Mouse (Mus musculus) midbrain, postnatal 0 days (tissue): Measurements from ENCODE around the gene 1700069L16Rik. TPM values are rescaled to one million over a fixed set of nuclear protein-coding genes. Genes with fewer than 3 reads are reported as not detected.
A peak's percentile ranks its signal among the peaks of the same experiment; 100 is the strongest.

Experiments used
- ATAC-seq: fragments of 200-750 bp; cut with Nextera tagmentation; 2 replicates; pipeline ENCODE4 v1.8.0; 2017; ENCODE audit warnings: moderate number of reproducible peaks, mild to moderate bottlenecking, moderate TSS enrichment, moderate library complexity; ENCODE audit not compliant: low FRiP score
- DNase-seq: peaks from one replicate; pipeline ENCODE4 v3.0.0-alpha.2; 2015; ENCODE audit warnings: low spot score
- H3K27ac ChIP-seq: fragments of 300-500 bp; sonication (generic); 2 replicates; pipeline ENCODE4 v1.5.1; 2014; ENCODE audit warnings: low read depth, mild to moderate bottlenecking, low read length, mixed read lengths
- H3K27me3 ChIP-seq: fragments of 300-500 bp; sonication (generic); 2 replicates; pipeline ENCODE4 v1.6.1; 2014; ENCODE audit warnings: low read length, control low read depth, mixed read lengths; ENCODE audit not compliant: insufficient read depth
- H3K36me3 ChIP-seq: fragments of 300-500 bp; sonication (generic); 2 replicates; pipeline ENCODE4 v1.6.1; 2014; ENCODE audit warnings: low read length, control low read depth, mixed read lengths; ENCODE audit not compliant: insufficient read depth
- H3K4me1 ChIP-seq: fragments of 300-500 bp; sonication (generic); 2 replicates; pipeline ENCODE4 v1.6.1; 2014; ENCODE audit warnings: mild to moderate bottlenecking, control low read depth, antibody characterized with exemption, low read length, mixed read lengths; ENCODE audit not compliant: insufficient read depth
- H3K4me2 ChIP-seq: fragments of 300-500 bp; sonication (generic); 2 replicates; pipeline ENCODE4 v1.6.1; 2014; ENCODE audit warnings: low read depth, mild to moderate bottlenecking, low read length, mixed read lengths; ENCODE audit not compliant: poor library complexity, severe bottlenecking
- H3K4me3 ChIP-seq: fragments of 300-500 bp; sonication (generic); 2 replicates; pipeline ENCODE4 v1.5.1; 2014; ENCODE audit warnings: low read depth, mild to moderate bottlenecking, low read length, moderate library complexity
- H3K9ac ChIP-seq: fragments of 300-500 bp; sonication (generic); replicated peaks from 2 replicates; pipeline ENCODE4 v1.6.1; 2014; ENCODE audit warnings: mild to moderate bottlenecking, low read length, moderate library complexity, mixed read lengths; ENCODE audit not compliant: poor library complexity, severe bottlenecking
- H3K9me3 ChIP-seq: fragments of 300-500 bp; sonication (generic); 2 replicates; pipeline ENCODE4 v1.6.1; 2016; ENCODE audit warnings: low read length, control low read depth
- CTCF ChIP-seq: IDR thresholded peaks from 2 replicates; pipeline ENCODE4 v1.5.1; 2016; ENCODE audit warnings: antibody characterized with exemption, mild to moderate bottlenecking
- WGBS: fragments of 180-500 bp; shearing (Covaris S2); extraction: QIAGEN DNeasy Blood & Tissue Kit; methylation state at CpG from one replicate; pipeline ENCODE4 v1.1.7; 2014; 5-methylcytosine and 5-hydroxymethylcytosine counted together
- polyA plus RNA-seq: library from polyadenylated mRNA; unstranded; fragments of >200 nt; fragmentation: Nextera tagmentation; extraction: Ambion mirVana; gene quantifications from 2 replicates; pipeline ENCODE4 v1.2.1, GENCODE M21; 2015
- total RNA-seq: library from RNA; depleted of rRNA; stranded (reverse); fragments of >200 nt; gene quantifications from 2 replicates; pipeline ENCODE4 v1.2.3, GENCODE M21; 2014

The 1700069L16Rik gene
- total and polyA plus RNA-seq, 2 experiments from 2014 or later, result not detected

GRCm38 (mm10) chr5:113652215-113652614 is 72.4 kb downstream of the 1700069L16Rik start:
- WGBS, result 23% methylated on average over 5 of the region's 5 CpGs
- H3K27ac ChIP-seq, result no peak overlapping the region
- TF ChIP-seq CTCF, result no peak
- DNase-seq, result no peak
- no peaks in the 10 kb centered on the region for H3K4me1 ChIP-seq
- H3K9me3 ChIP-seq, result no peaks in the 10 kb centered on the region
- peaks cover 8% of the 10 kb centered on the region; the same call in 1 of the 2 replicates for H3K27me3 ChIP-seq
- no peak for ATAC-seq
- no peak overlapping the region for H3K9ac ChIP-seq
- H3K4me2 ChIP-seq, result no peak overlapping the region
- no peaks in the 10 kb centered on the region for H3K36me3 ChIP-seq
- H3K4me3 ChIP-seq, result no peak overlapping the region

- ATAC-seq, result no peak
- Histone ChIP-seq H3K4me1 (no peaks in the 10 kb centered on the region), H3K27ac (no peak within 1 kb of the TSS), H3K9me3 (no peaks in the 10 kb centered on the region), H3K4me2 (peak within 1 kb of the TSS; percentile 26), H3K27me3 (peaks cover 8% of the 10 kb centered on the region; the same call in 1 of the 2 replicates), H3K9ac (no peak within 1 kb of the TSS), H3K36me3 (no peaks in the 10 kb centered on the region), H3K4me3 (no peak within 1 kb of the TSS)
- DNase-seq, result no peak
- WGBS, result 8% methylated on average over 29 of the region's 30 CpGs
- peak; percentile 39 for TF ChIP-seq CTCF
Observed at GRCm38 (mm10) chr5:113650035-113650865, 74.3 kb downstream of the 1700069L16Rik start, which contains the start of gene Cmklr1. Gene Cmklr1, minus strand, starts transcription at chr5:113650426.

- no peaks in the 10 kb centered on the region for H3K36me3 ChIP-seq
- no peaks in the 10 kb centered on the region for H3K9me3 ChIP-seq
- no peak overlapping the region for H3K4me3 ChIP-seq
- H3K27me3 ChIP-seq, result peaks cover 8% of the 10 kb centered on the region; the same call in 1 of the 2 replicates
- no peak overlapping the region for H3K4me2 ChIP-seq
- ATAC-seq (no peak), DNase-seq (no peak)
- no peak for TF ChIP-seq CTCF
- H3K4me1 ChIP-seq, result no peaks in the 10 kb centered on the region
- WGBS, result 81% methylated on average over 5 of the region's 5 CpGs
- H3K27ac ChIP-seq, result no peak overlapping the region
- H3K9ac ChIP-seq, result no peak overlapping the region
Observed at GRCm38 (mm10) chr5:113648647-113649211, 75.8 kb downstream of the 1700069L16Rik start.

- DNase-seq, result no peak
- no peaks in the 10 kb centered on the region for H3K36me3 ChIP-seq
- no peak overlapping the region for H3K4me3 ChIP-seq
- peaks cover 8% of the 10 kb centered on the region; the same call in 1 of the 2 replicates for H3K27me3 ChIP-seq
- H3K4me2 ChIP-seq, result no peak overlapping the region
- no peak overlapping the region for H3K9ac ChIP-seq
- no peak for ATAC-seq
- H3K27ac ChIP-seq, result no peak overlapping the region
- 93% methylated on average over 8 of the region's 8 CpGs for WGBS
- H3K9me3 ChIP-seq, result no peaks in the 10 kb centered on the region
- no peak for TF ChIP-seq CTCF
- H3K4me1 ChIP-seq, result 0 out of 2 replicates have a peak, but pooled peaks cover 4% of the 10 kb centered on the region
Observed at GRCm38 (mm10) chr5:113647141-113647540, 77.4 kb downstream of the 1700069L16Rik start.

GRCm38 (mm10) chr5:113644520-113644919 is 80.1 kb downstream of the 1700069L16Rik start:
- WGBS, result 86% methylated on average over 4 of the region's 4 CpGs
- TF ChIP-seq CTCF, result no peak
- Histone ChIP-seq H3K36me3 (no peaks in the 10 kb centered on the region), H3K4me3 (no peak overlapping the region), H3K9me3 (no peaks in the 10 kb centered on the region), H3K27ac (no peak overlapping the region), H3K4me1 (0 out of 2 replicates have a peak, but pooled peaks cover 4% of the 10 kb centered on the region), H3K27me3 (no peaks in the 10 kb centered on the region), H3K4me2 (no peak overlapping the region), H3K9ac (no peak overlapping the region)
- DNase-seq (no peak), ATAC-seq (no peak)
